Mouse (Mus musculus): ENCODE measurements at regions not wholly inside any gene's neighbourhood (a gene's known extent, or its start where the extent isn't known, plus 50 kb on each side); places are given as distances from the start of the nearest gene placed in this dataset.

DNA sequence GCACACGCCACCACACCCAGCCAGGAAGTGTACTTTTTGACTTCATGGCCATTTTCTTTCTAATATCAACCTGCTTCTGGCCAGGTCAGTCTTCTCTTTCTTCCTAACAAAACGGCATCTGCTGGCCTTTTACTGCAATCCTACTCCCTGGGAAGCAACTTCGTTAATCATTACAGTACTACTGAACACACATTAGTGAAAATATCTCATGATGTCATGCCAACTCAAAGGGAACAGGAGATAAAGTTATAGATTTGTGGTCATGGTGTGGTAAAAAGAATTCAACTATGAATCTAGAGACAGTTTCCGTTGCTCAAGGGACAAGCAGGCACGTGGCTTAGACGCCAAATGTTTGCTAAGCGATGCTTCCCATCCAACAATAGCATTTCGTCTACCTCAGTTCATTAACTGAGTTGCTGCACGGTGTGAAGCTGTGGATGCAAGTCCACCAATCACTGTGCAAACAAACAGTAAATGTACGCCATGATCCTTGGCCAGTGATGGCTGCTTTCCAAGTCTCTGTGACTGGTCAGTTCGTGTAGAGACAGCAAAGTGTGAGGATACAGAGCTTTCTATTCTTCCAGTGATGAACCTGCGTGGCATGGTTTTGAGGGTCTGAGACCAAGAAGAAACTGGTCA lies 55.7 kb upstream of the Frmd6 start:
- DNase-seq: no peak

- no peak for DNase-seq
These were observed 51.3 kb upstream of the Frmd6 start for GRCm38 (mm10) chr12:70774006-70774405.

GRCm38 (mm10) chr12:70774816-70775591 lies 50.3 kb upstream of the Frmd6 start:
- no peak for DNase-seq
